Mouse (Mus musculus): ENCODE measurements around the gene Kcnb1. TPM values are rescaled to one million over a fixed set of nuclear protein-coding genes. Genes with fewer than 3 reads are reported as not detected.

Kcnb1 gene
- polyA plus RNA-seq, 1 experiment from 2014 or later, result 0.65 TPM

GRCm38 (mm10) chr2:167159721-167160120, 30.2 kb downstream of the Kcnb1 start:
- no peak overlapping the region for H3K27ac ChIP-seq (ENCODE audit: low read length)
- H3K36me3 ChIP-seq (ENCODE audit: control insufficient read depth, insufficient read depth, low read length), result no peaks in the 10 kb centered on the region
- H3K27me3 ChIP-seq (ENCODE audit: control insufficient read depth, insufficient read depth, low read depth, low read length), result no peaks in the 10 kb centered on the region
- no peak overlapping the region for H3K4me2 ChIP-seq (ENCODE audit: low read depth, low read length)
- no peak overlapping the region for H3K9ac ChIP-seq (ENCODE audit: low read length)
- WGBS, result 75% methylated on average over 4 of the region's 4 CpGs
- peaks cover 5% of the 10 kb centered on the region; the same call in 1 of the 2 replicates for H3K4me1 ChIP-seq (replicated peaks; ENCODE audit: control insufficient read depth, insufficient read depth, low read length)
- ATAC-seq (ENCODE audit: low read depth), result no peak
- H3K4me3 ChIP-seq (ENCODE audit: low read length), result no peak overlapping the region
- H3K9me3 ChIP-seq (ENCODE audit: control insufficient read depth, low read length), result no peaks in the 10 kb centered on the region

GRCm38 (mm10) chr2:167158780-167159179, 31.2 kb downstream of the Kcnb1 start:
- no peak for ATAC-seq (ENCODE audit: low read depth)
- 75% methylated on average over 5 of the region's 5 CpGs for WGBS
- Histone ChIP-seq H3K9me3 (ENCODE audit: control insufficient read depth, low read length) (no peaks in the 10 kb centered on the region), H3K4me2 (ENCODE audit: low read depth, low read length) (no peak overlapping the region), H3K4me3 (ENCODE audit: low read length) (no peak overlapping the region), H3K9ac (ENCODE audit: low read length) (no peak overlapping the region), H3K4me1 (replicated peaks; ENCODE audit: control insufficient read depth, insufficient read depth, low read length) (peaks cover 5% of the 10 kb centered on the region; the same call in 1 of the 2 replicates), H3K27me3 (ENCODE audit: control insufficient read depth, insufficient read depth, low read depth, low read length) (no peaks in the 10 kb centered on the region), H3K36me3 (ENCODE audit: control insufficient read depth, insufficient read depth, low read length) (no peaks in the 10 kb centered on the region), H3K27ac (ENCODE audit: low read length) (no peak overlapping the region)

GRCm38 (mm10) chr2:167156118-167156715, 33.7 kb downstream of the Kcnb1 start:
- no peak overlapping the region for H3K4me3 ChIP-seq (ENCODE audit: low read length)

GRCm38 (mm10) chr2:167155541-167155973, 34.4 kb downstream of the Kcnb1 start:
- no peaks in the 10 kb centered on the region for H3K4me1 ChIP-seq (replicated peaks; ENCODE audit: control insufficient read depth, insufficient read depth, low read length)
- H3K27ac ChIP-seq (ENCODE audit: low read length), result no peak overlapping the region
- no peak overlapping the region for H3K9ac ChIP-seq (ENCODE audit: low read length)
- ATAC-seq (ENCODE audit: low read depth), result peak; percentile 60
- H3K36me3 ChIP-seq (ENCODE audit: control insufficient read depth, insufficient read depth, low read length), result no peaks in the 10 kb centered on the region
- no peaks in the 10 kb centered on the region for H3K9me3 ChIP-seq (ENCODE audit: control insufficient read depth, low read length)
- H3K4me3 ChIP-seq (ENCODE audit: low read length), result no peak overlapping the region
- 39% methylated on average over 4 of the region's 4 CpGs for WGBS
- H3K4me2 ChIP-seq (ENCODE audit: low read depth, low read length), result no peak overlapping the region
- no peaks in the 10 kb centered on the region for H3K27me3 ChIP-seq (ENCODE audit: control insufficient read depth, insufficient read depth, low read depth, low read length)

More at GRCm38 (mm10) chr2:167156118-167156715, 33.7 kb downstream of the Kcnb1 start:
- H3K4me1 ChIP-seq (replicated peaks; ENCODE audit: control insufficient read depth, insufficient read depth, low read length), result no peaks in the 10 kb centered on the region
- H3K36me3 ChIP-seq (ENCODE audit: control insufficient read depth, insufficient read depth, low read length), result no peaks in the 10 kb centered on the region
- no peaks in the 10 kb centered on the region for H3K27me3 ChIP-seq (ENCODE audit: control insufficient read depth, insufficient read depth, low read depth, low read length)
- H3K4me2 ChIP-seq (ENCODE audit: low read depth, low read length), result no peak overlapping the region
- no peak overlapping the region for H3K27ac ChIP-seq (ENCODE audit: low read length)
- no peaks in the 10 kb centered on the region for H3K9me3 ChIP-seq (ENCODE audit: control insufficient read depth, low read length)
- peak; percentile 60; the same call in 1 of the 2 replicates for ATAC-seq (ENCODE audit: low read depth)
- WGBS, result 46% methylated on average over 9 of the region's 9 CpGs
- no peak overlapping the region for H3K9ac ChIP-seq (ENCODE audit: low read length)

- Histone ChIP-seq H3K9me3 (ENCODE audit: control insufficient read depth, low read length) (no peaks in the 10 kb centered on the region), H3K4me1 (replicated peaks; ENCODE audit: control insufficient read depth, insufficient read depth, low read length) (no peaks in the 10 kb centered on the region), H3K36me3 (ENCODE audit: control insufficient read depth, insufficient read depth, low read length) (no peaks in the 10 kb centered on the region), H3K4me2 (ENCODE audit: low read depth, low read length) (no peak overlapping the region), H3K27ac (ENCODE audit: low read length) (no peak overlapping the region), H3K4me3 (ENCODE audit: low read length) (no peak overlapping the region), H3K27me3 (ENCODE audit: control insufficient read depth, insufficient read depth, low read depth, low read length) (no peaks in the 10 kb centered on the region), H3K9ac (ENCODE audit: low read length) (no peak overlapping the region)
- 83% methylated on average over 6 of the region's 6 CpGs for WGBS
- no peak for ATAC-seq (ENCODE audit: low read depth)
Observed at GRCm38 (mm10) chr2:167150880-167151279, 39.1 kb downstream of the Kcnb1 start.

GRCm38 (mm10) chr2:167150135-167150534, 39.8 kb downstream of the Kcnb1 start:
- Histone ChIP-seq H3K36me3 (ENCODE audit: control insufficient read depth, insufficient read depth, low read length) (no peaks in the 10 kb centered on the region), H3K9me3 (ENCODE audit: control insufficient read depth, low read length) (no peaks in the 10 kb centered on the region), H3K27me3 (ENCODE audit: control insufficient read depth, insufficient read depth, low read depth, low read length) (no peaks in the 10 kb centered on the region), H3K4me1 (replicated peaks; ENCODE audit: control insufficient read depth, insufficient read depth, low read length) (no peaks in the 10 kb centered on the region), H3K4me3 (ENCODE audit: low read length) (no peak overlapping the region), H3K4me2 (ENCODE audit: low read depth, low read length) (no peak overlapping the region), H3K9ac (ENCODE audit: low read length) (no peak overlapping the region), H3K27ac (ENCODE audit: low read length) (no peak overlapping the region)
- WGBS, result 92% methylated on average over 7 of the region's 7 CpGs
- ATAC-seq (ENCODE audit: low read depth), result no peak

GRCm38 (mm10) chr2:167149035-167149434, 40.9 kb downstream of the Kcnb1 start:
- WGBS, result 79% methylated on average over 6 of the region's 6 CpGs
- Histone ChIP-seq H3K27ac (ENCODE audit: low read length) (no peak overlapping the region), H3K4me3 (ENCODE audit: low read length) (no peak overlapping the region)

GRCm38 (mm10) chr2:167147708-167148107, 42.2 kb downstream of the Kcnb1 start:
- ATAC-seq (ENCODE audit: low read depth), result no peak
- 49% methylated on average over 8 of the region's 8 CpGs for WGBS
- Histone ChIP-seq H3K4me3 (ENCODE audit: low read length) (no peak overlapping the region), H3K27ac (ENCODE audit: low read length) (no peak overlapping the region), H3K4me2 (ENCODE audit: low read depth, low read length) (no peak overlapping the region), H3K4me1 (replicated peaks; ENCODE audit: control insufficient read depth, insufficient read depth, low read length) (no peaks in the 10 kb centered on the region), H3K27me3 (ENCODE audit: control insufficient read depth, insufficient read depth, low read depth, low read length) (no peaks in the 10 kb centered on the region), H3K9ac (ENCODE audit: low read length) (no peak overlapping the region), H3K9me3 (ENCODE audit: control insufficient read depth, low read length) (no peaks in the 10 kb centered on the region), H3K36me3 (ENCODE audit: control insufficient read depth, insufficient read depth, low read length) (no peaks in the 10 kb centered on the region)

More at GRCm38 (mm10) chr2:167149035-167149434, 40.9 kb downstream of the Kcnb1 start:
- H3K27me3 ChIP-seq (ENCODE audit: control insufficient read depth, insufficient read depth, low read depth, low read length), result no peaks in the 10 kb centered on the region
- no peak for ATAC-seq (ENCODE audit: low read depth)
- H3K9ac ChIP-seq (ENCODE audit: low read length), result no peak overlapping the region
- no peaks in the 10 kb centered on the region for H3K36me3 ChIP-seq (ENCODE audit: control insufficient read depth, insufficient read depth, low read length)
- H3K9me3 ChIP-seq (ENCODE audit: control insufficient read depth, low read length), result no peaks in the 10 kb centered on the region
- H3K4me1 ChIP-seq (replicated peaks; ENCODE audit: control insufficient read depth, insufficient read depth, low read length), result no peaks in the 10 kb centered on the region
- no peak overlapping the region for H3K4me2 ChIP-seq (ENCODE audit: low read depth, low read length)

GRCm38 (mm10) chr2:167145904-167146303, 44.1 kb downstream of the Kcnb1 start:
- Histone ChIP-seq H3K4me2 (ENCODE audit: low read depth, low read length) (no peak overlapping the region), H3K4me1 (replicated peaks; ENCODE audit: control insufficient read depth, insufficient read depth, low read length) (no peaks in the 10 kb centered on the region), H3K27ac (ENCODE audit: low read length) (no peak overlapping the region), H3K36me3 (ENCODE audit: control insufficient read depth, insufficient read depth, low read length) (no peaks in the 10 kb centered on the region), H3K9ac (ENCODE audit: low read length) (no peak overlapping the region), H3K9me3 (ENCODE audit: control insufficient read depth, low read length) (no peaks in the 10 kb centered on the region), H3K27me3 (ENCODE audit: control insufficient read depth, insufficient read depth, low read depth, low read length) (no peaks in the 10 kb centered on the region), H3K4me3 (ENCODE audit: low read length) (no peak overlapping the region)
- ATAC-seq (ENCODE audit: low read depth), result no peak
- WGBS, result 42% methylated on average over 5 of the region's 5 CpGs
